Mouse (Mus musculus) stomach, embryonic 15.5 days (tissue): ENCODE data around the gene Ube4b. TPM values are rescaled to one million over a fixed set of nuclear protein-coding genes. Genes with fewer than 3 reads are reported as not detected.

Experiments
- ATAC-seq: fragments of 200-750 bp; cut with Nextera tagmentation; 2 replicates; pipeline ENCODE4 v1.8.0; 2017; ENCODE audit warnings: low read depth, moderate number of reproducible peaks, moderate TSS enrichment; ENCODE audit not compliant: insufficient read depth, low FRiP score
- H3K27ac ChIP-seq: fragments of 300-500 bp; sonication (generic); 2 replicates; pipeline ENCODE4 v1.5.1; 2015; ENCODE audit warnings: mild to moderate bottlenecking, inconsistent platforms
- H3K27me3 ChIP-seq: fragments of 300-500 bp; sonication (generic); replicated peaks from 2 replicates; pipeline ENCODE4 v1.6.1; 2015; ENCODE audit warnings: inconsistent platforms
- H3K36me3 ChIP-seq: fragments of 300-500 bp; sonication (generic); 2 replicates; pipeline ENCODE4 v1.6.1; 2015; ENCODE audit warnings: inconsistent platforms
- H3K4me1 ChIP-seq: fragments of 300-500 bp; sonication (generic); 2 replicates; pipeline ENCODE4 v1.6.1; 2015; ENCODE audit warnings: inconsistent platforms
- H3K4me2 ChIP-seq: fragments of 300-500 bp; sonication (generic); 2 replicates; pipeline ENCODE4 v1.6.1; 2015; ENCODE audit warnings: mild to moderate bottlenecking, inconsistent platforms
- H3K4me3 ChIP-seq: fragments of 300-500 bp; sonication (generic); replicated peaks from 2 replicates; pipeline ENCODE4 v1.5.1; 2015; ENCODE audit warnings: inconsistent platforms
- H3K9ac ChIP-seq: fragments of 300-500 bp; sonication (generic); 2 replicates; pipeline ENCODE4 v1.6.1; 2015; ENCODE audit warnings: inconsistent platforms
- H3K9me3 ChIP-seq: fragments of 300-500 bp; sonication (generic); 2 replicates; pipeline ENCODE4 v1.6.1; 2016; ENCODE audit warnings: inconsistent platforms
- WGBS: fragments of 180-500 bp; shearing (Covaris S2); methylation state at CpG from one replicate; pipeline ENCODE4 v1.1.7; 2015; 5-methylcytosine and 5-hydroxymethylcytosine counted together
- polyA plus RNA-seq: library from polyadenylated mRNA; unstranded; fragments of >200 nt; fragmentation: Nextera tagmentation; extraction: Ambion mirVana; gene quantifications from 2 replicates; pipeline ENCODE4 v1.2.1, GENCODE M21; 2015

Gene Ube4b
- polyA plus RNA-seq, 1 experiment from 2014 or later: 35.5 TPM

DNA sequence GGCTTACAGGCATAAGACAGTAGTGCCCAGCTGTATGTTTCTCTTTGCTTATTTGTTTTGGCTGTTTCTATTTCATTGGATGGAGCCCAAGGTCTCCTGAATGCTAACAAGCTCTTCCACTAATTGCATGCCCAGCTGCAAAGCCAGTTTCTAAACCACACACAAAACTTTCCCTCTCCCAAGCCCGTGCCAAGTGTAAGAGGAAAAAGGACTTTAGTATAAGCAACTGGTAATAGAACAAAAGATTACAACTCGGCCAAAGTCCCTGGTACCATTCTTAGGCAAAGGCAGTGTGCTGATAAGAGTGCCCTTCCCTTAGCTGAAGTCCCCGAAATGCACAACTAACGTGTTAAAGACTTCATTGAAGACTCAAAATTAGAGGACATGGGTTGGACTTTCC is 34.2 kb downstream of the Ube4b start:
- H3K27ac ChIP-seq: peak overlapping the region; percentile 78
- no peaks in the 10 kb centered on the region for H3K27me3 ChIP-seq
- ATAC-seq: peak; percentile 38; the same call in 1 of the 2 replicates
- 61% methylated on average over 4 of the region's 4 CpGs for WGBS
- H3K4me1 ChIP-seq: peaks cover 39% of the 10 kb centered on the region
- no peak overlapping the region for H3K4me3 ChIP-seq
- H3K9me3 ChIP-seq: no peaks in the 10 kb centered on the region
- H3K9ac ChIP-seq: no peak overlapping the region
- H3K36me3 ChIP-seq: 0 out of 2 replicates have a peak, but pooled peaks cover 5% of the 10 kb centered on the region
- H3K4me2 ChIP-seq: no peak overlapping the region

DNA sequence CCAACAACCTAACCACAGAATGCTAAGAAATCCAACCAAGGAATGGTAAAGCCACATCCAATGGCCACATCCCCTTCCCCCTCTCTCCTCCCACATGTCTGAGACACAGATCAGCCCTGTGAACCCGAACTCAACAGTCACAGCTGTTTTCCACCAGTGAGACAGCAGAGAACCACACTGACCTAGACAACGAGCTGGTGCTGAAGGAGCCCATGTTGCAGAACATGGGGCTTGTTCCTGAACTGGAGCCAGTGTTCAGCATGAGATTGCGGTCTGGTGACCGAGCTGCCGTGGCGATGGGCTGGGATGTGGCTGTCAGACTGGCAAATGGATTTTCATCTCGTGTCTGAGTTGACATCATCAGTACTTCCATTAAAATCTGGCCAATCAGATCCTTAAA is 45.5 kb downstream of the Ube4b start:
- Histone ChIP-seq H3K4me2 (no peak overlapping the region), H3K4me3 (no peak overlapping the region), H3K9ac (no peak overlapping the region), H3K4me1 (no peaks in the 10 kb centered on the region), H3K9me3 (no peaks in the 10 kb centered on the region), H3K36me3 (peaks cover 43% of the 10 kb centered on the region), H3K27me3 (no peaks in the 10 kb centered on the region), H3K27ac (no peak overlapping the region)
- no peak for ATAC-seq
- WGBS: 67% methylated on average over 7 of the region's 7 CpGs

DNA sequence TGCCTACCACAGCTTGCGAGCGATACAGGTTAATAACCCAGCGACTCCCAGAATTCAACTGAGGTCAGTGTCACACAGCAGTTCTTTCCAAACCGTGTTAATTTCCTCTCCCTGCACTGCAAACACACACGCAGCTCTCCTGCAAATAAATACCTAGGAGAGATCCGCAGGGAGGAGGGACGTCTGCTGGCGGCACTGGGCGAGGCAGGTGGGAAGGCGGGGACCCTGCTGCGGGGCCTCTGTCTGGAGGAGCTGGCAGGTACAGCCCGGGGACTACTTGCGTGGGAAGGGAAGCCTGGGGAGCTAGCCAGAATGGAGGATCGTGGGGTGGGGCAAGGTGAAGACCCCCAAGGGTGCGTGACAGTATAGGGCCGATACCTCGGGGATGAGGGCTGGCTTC is 46.7 kb downstream of the Ube4b start:
- no peak overlapping the region for H3K9ac ChIP-seq
- no peaks in the 10 kb centered on the region for H3K27me3 ChIP-seq
- no peaks in the 10 kb centered on the region for H3K4me1 ChIP-seq
- no peak overlapping the region for H3K4me2 ChIP-seq
- H3K27ac ChIP-seq: peak overlapping the region; percentile 58
- H3K4me3 ChIP-seq: no peak overlapping the region
- WGBS: 86% methylated on average over 17 of the region's 17 CpGs
- peaks cover 36% of the 10 kb centered on the region for H3K36me3 ChIP-seq
- ATAC-seq: peak; percentile 53; the same call in 1 of the 2 replicates
- no peaks in the 10 kb centered on the region for H3K9me3 ChIP-seq

DNA sequence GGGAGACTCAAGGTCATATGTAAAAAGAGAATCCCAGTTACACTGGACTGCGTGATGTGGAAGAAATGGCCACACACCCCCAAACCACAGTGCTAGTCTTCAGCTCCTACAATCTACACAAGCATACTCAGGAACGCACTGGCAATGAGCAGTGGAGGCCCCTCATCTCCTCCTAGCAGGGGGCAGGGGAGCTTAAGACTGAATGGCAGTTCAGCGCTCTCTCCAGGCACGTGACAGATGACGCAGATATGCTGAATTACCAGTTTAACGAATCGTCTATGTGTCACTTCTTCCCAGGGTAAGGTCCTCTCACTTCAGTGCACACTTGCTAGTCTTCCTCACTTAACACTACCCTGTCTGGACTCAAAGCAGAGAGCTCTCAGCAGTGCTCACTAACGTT is 47.7 kb downstream of the Ube4b start:
- Histone ChIP-seq H3K36me3 (peaks cover 36% of the 10 kb centered on the region), H3K9me3 (no peaks in the 10 kb centered on the region), H3K4me3 (no peak overlapping the region), H3K4me2 (no peak overlapping the region), H3K4me1 (no peaks in the 10 kb centered on the region), H3K9ac (no peak overlapping the region), H3K27me3 (no peaks in the 10 kb centered on the region), H3K27ac (no peak overlapping the region)
- ATAC-seq: no peak
- 90% methylated on average over 8 of the region's 8 CpGs for WGBS

DNA sequence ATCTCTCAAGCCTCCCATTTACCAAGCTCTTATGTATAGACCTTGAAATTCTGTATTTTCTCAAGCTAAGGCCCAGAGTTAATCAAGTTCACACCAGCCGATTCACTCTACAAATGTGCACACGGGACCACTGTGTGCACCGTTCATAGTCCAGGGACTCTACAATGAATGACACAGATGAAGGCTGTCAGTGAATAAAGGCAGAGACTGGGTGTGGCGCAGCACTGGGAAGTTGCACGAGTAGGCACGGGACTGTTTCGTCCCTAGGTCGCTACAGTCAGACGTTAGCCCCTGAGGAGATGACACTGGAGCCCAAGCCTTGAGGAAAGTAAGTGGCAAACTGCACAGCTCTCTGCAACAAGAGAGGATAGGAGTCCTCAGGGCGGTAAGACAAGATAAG is 50.5 kb downstream of the Ube4b start:
- Histone ChIP-seq H3K9ac (no peak overlapping the region), H3K27ac (peak overlapping the region; percentile 26; the same call in 1 of the 2 replicates), H3K4me1 (no peaks in the 10 kb centered on the region), H3K4me2 (no peak overlapping the region), H3K4me3 (no peak overlapping the region), H3K36me3 (peaks cover 39% of the 10 kb centered on the region), H3K27me3 (no peaks in the 10 kb centered on the region), H3K9me3 (no peaks in the 10 kb centered on the region)
- 75% methylated on average over 10 of the region's 10 CpGs for WGBS
- ATAC-seq: no peak

DNA sequence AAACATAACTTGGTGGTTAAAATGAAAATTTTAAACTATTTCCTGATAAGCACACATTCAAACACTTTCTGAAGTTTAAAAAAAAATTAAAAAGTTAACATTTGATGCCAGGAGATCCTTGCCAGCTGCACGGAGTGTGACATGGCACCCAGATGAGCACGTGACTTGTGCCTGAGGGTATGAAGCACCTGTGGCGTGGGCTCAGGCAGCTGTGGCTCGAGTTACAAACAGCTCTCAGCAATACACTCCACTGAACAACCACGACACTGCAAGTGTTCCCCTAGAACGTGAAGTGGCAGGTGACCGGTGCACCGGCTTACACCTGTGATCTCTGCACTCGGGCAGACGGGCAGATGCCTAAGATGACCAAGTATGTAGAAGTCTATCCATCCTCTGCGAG is 51.9 kb downstream of the Ube4b start:
- H3K27me3 ChIP-seq: no peaks in the 10 kb centered on the region
- no peak overlapping the region for H3K27ac ChIP-seq
- ATAC-seq: no peak
- H3K36me3 ChIP-seq: peaks cover 39% of the 10 kb centered on the region
- H3K4me2 ChIP-seq: no peak overlapping the region
- no peaks in the 10 kb centered on the region for H3K4me1 ChIP-seq
- H3K9ac ChIP-seq: no peak overlapping the region
- 84% methylated on average over 11 of the region's 11 CpGs for WGBS
- no peaks in the 10 kb centered on the region for H3K9me3 ChIP-seq
- no peak overlapping the region for H3K4me3 ChIP-seq

DNA sequence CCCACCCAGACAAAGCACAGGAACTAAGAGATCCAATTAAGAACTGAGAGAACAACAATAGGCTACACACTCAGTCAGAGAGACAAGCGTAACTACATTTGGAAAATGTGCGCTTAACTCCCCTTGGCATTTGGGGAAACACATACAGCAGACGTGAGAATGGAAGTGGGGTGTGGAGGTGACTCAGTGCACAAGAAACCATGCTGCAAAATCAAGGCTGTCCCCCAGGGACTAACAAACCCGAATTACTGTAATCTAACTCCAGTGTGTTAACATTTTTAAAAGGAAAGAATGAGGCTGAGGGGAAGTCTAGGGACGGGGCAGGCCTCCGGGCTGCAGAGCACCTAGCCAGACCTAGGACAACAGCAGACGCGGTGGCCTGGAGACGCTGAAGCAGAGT is 52.6 kb downstream of the Ube4b start:
- no peak for ATAC-seq
- Histone ChIP-seq H3K4me1 (no peaks in the 10 kb centered on the region), H3K9ac (no peak overlapping the region), H3K9me3 (no peaks in the 10 kb centered on the region), H3K4me2 (no peak overlapping the region), H3K36me3 (peaks cover 37% of the 10 kb centered on the region), H3K4me3 (no peak overlapping the region), H3K27ac (no peak overlapping the region), H3K27me3 (no peaks in the 10 kb centered on the region)
- 81% methylated on average over 9 of the region's 9 CpGs for WGBS

DNA sequence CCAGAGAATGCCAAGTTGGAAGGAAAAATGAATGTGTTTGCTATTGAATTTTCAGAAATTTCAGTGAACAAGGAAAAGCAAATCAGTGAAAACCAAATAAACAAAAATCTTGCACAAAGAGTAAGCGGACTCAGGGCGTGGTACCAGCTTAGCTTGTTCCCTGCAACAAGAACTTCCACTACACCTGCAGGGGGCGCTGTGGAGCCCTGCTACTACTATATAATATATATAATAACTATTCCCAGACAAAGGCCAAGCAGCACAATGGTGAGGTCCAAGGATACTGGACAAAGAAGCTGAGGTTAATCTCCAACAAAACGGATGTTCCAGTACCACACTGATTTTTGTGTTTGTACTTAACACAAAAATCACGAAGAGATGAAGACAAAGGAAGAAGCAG is 53.1 kb downstream of the Ube4b start:
- Histone ChIP-seq H3K9me3 (no peaks in the 10 kb centered on the region), H3K4me1 (no peaks in the 10 kb centered on the region), H3K27ac (no peak overlapping the region), H3K4me3 (no peak overlapping the region), H3K4me2 (no peak overlapping the region), H3K9ac (no peak overlapping the region), H3K36me3 (peaks cover 36% of the 10 kb centered on the region), H3K27me3 (no peaks in the 10 kb centered on the region)
- no peak for ATAC-seq
- 69% methylated on average over 5 of the region's 5 CpGs for WGBS

DNA sequence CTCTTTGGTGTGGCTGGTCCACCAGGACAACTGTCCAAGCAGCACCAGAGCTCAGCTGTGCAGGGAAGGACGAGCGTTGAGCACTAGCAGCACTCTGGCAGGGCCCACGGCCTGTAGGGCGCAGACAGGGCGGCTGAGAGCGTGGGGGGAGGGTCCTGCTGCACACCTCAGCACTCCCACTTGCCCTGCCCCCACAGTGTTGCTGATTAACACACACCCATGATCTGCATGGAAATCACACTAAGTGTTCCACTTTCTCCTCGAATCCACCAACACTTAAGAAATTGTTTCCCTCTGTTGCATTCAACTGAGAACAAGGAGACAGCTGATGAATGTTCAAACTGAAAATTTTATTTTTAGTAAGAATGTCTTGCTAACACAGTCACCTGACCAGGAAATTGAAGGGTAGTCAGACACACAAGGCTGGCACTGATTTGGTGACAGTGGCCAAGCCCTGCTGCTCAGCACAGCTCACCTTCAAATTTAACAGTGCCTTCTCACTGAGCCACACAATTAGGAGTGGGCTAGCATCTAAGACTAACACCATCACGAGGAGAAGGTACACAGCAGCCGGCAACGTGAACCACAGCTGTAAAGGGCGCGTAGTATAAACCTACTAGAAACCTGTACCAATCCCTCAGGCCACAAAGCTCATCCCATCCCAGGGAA is 60.7 kb downstream of the Ube4b start:
- WGBS: 77% methylated on average over 12 of the region's 12 CpGs
- no peak overlapping the region for H3K27ac ChIP-seq
- no peak for ATAC-seq

DNA sequence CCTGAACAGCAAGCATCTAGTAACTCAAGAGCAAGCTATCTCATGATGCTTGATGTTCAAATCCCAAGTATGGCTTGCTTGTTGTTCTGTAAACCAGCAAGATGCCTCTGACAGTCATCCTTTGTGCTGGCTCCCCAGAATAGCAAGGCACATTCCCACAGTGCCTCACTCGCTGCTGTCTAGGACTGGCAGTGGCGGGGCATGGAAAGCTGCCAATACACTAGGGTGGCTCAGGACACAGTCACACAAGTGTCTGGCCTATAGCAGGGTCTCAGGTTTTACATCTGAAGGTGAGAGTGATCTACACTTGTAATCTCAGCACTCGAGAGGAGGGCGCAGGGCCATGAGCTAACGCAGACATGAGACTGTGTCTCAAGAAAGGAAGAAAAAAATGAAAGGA is 61.7 kb downstream of the Ube4b start:
- no peaks in the 10 kb centered on the region for H3K9me3 ChIP-seq
- no peak overlapping the region for H3K4me2 ChIP-seq
- no peak overlapping the region for H3K4me3 ChIP-seq
- peaks cover 51% of the 10 kb centered on the region for H3K36me3 ChIP-seq
- no peaks in the 10 kb centered on the region for H3K4me1 ChIP-seq
- WGBS: 88% methylated on average over 5 of the region's 5 CpGs
- H3K9ac ChIP-seq: no peak overlapping the region
- no peaks in the 10 kb centered on the region for H3K27me3 ChIP-seq
- no peak for ATAC-seq
- no peak overlapping the region for H3K27ac ChIP-seq

More for the DNA sequence above, 60.7 kb downstream of the Ube4b start:
- Histone ChIP-seq H3K9ac (no peak overlapping the region), H3K4me2 (no peak overlapping the region), H3K36me3 (peaks cover 47% of the 10 kb centered on the region), H3K27me3 (no peaks in the 10 kb centered on the region), H3K9me3 (no peaks in the 10 kb centered on the region), H3K4me1 (no peaks in the 10 kb centered on the region), H3K4me3 (no peak overlapping the region)

DNA sequence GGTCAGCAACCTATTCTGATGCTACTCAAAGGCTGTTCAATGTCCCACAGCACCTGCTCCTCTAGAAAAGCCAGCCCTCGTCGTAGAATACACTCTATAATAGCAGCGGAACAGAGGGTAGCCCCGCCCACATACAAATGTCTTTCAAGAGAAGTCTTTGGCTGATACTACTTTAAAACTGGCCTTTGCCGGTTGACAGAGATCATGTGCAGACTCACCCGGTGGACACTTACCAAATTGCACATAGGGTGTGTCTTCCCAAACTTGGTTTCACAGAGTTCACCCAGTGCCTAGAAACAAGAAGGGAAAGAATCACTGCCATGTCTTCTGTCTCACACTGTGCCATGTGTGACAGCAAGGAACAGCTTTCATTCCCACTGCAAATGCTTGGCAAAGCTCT is 65.5 kb downstream of the Ube4b start:
- Histone ChIP-seq H3K9me3 (no peaks in the 10 kb centered on the region), H3K9ac (no peak overlapping the region), H3K4me3 (no peak overlapping the region), H3K4me2 (no peak overlapping the region), H3K4me1 (no peaks in the 10 kb centered on the region), H3K27ac (no peak overlapping the region), H3K27me3 (no peaks in the 10 kb centered on the region), H3K36me3 (peaks cover 56% of the 10 kb centered on the region)
- WGBS: 76% methylated on average over 6 of the region's 6 CpGs
- no peak for ATAC-seq

DNA sequence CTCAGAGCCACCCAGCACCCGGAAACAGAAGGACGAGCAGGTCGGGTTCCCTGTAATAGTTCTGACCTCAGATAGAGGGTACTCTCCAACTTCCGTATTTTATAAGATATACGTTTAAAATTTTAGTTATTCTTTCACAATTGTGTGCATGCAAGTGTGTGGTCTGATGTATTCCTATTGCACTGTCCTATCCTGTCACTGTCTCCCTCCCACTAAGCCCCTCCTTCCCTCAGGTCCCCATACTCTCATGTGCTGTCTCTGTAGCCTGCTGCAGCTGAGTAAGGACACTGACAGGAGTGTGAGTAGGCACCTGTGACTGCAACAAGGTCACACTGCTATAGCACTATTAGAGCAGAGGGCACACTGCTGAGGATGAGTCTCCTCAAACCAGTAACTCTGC is 65.9 kb downstream of the Ube4b start:
- H3K27me3 ChIP-seq: no peaks in the 10 kb centered on the region
- no peak overlapping the region for H3K9ac ChIP-seq
- H3K27ac ChIP-seq: no peak overlapping the region
- no peak for ATAC-seq
- H3K4me2 ChIP-seq: no peak overlapping the region
- no peaks in the 10 kb centered on the region for H3K4me1 ChIP-seq
- no peaks in the 10 kb centered on the region for H3K9me3 ChIP-seq
- no peak overlapping the region for H3K4me3 ChIP-seq
- 96% methylated on average over 5 of the region's 5 CpGs for WGBS
- peaks cover 56% of the 10 kb centered on the region for H3K36me3 ChIP-seq

DNA sequence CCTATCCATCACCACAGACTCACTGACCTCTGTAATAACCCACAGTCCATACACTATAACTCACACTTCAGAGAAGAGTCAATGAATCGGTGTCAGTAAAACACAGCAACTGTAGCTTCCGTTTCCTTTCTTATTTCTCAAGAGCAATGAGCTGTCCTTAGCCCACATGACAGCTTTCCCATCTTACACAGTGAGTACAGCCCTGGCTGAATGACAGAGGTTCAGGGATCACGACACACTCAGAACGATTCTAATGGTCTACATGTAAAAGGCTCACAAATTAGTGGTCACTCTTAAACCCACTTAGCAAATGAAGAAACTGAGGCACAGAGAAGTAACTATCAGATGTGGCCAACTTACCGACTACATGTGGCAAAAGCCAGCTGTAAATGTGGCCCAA is 68.6 kb downstream of the Ube4b start:
- 89% methylated on average over 5 of the region's 5 CpGs for WGBS
- no peaks in the 10 kb centered on the region for H3K27me3 ChIP-seq
- no peak for ATAC-seq
- H3K4me3 ChIP-seq: no peak overlapping the region
- H3K9me3 ChIP-seq: no peaks in the 10 kb centered on the region
- H3K27ac ChIP-seq: no peak overlapping the region
- H3K36me3 ChIP-seq: peaks cover 67% of the 10 kb centered on the region
- no peak overlapping the region for H3K4me2 ChIP-seq
- no peak overlapping the region for H3K9ac ChIP-seq
- H3K4me1 ChIP-seq: no peaks in the 10 kb centered on the region
